Mouse (Mus musculus): Measurements from ENCODE around the gene Camk2d.

Gene Camk2d

GRCm38 (mm10) chr3:126746148-126746803, 150.2 kb downstream of the Camk2d start:
- CTCF ChIA-PET, result no interaction called here

- CTCF ChIA-PET, result no interaction called here
Measured at GRCm38 (mm10) chr3:126747628-126748027, 151.5 kb downstream of the Camk2d start.

- CTCF ChIA-PET, result no interaction called here
Measured at GRCm38 (mm10) chr3:126751377-126752098, 155.4 kb downstream of the Camk2d start.

GRCm38 (mm10) chr3:126752978-126753377, 156.9 kb downstream of the Camk2d start:
- CTCF ChIA-PET, result no interaction called here

GRCm38 (mm10) chr3:126758398-126758797, 162.3 kb downstream of the Camk2d start:
- CTCF ChIA-PET, result no interaction called here

GRCm38 (mm10) chr3:126760608-126761007, 164.5 kb downstream of the Camk2d start:
- CTCF ChIA-PET, result no interaction called here

GRCm38 (mm10) chr3:126764745-126765144, 168.6 kb downstream of the Camk2d start:
- CTCF ChIA-PET, result interaction anchor here (0.7 kb wide), 1 partner anchor 148 kb away, joined by 3 read pairs; no protein-coding TSS in a partner anchor

- CTCF ChIA-PET, result interaction anchor here (0.5 to 0.6 kb wide), 2 partner anchors 24 to 164 kb away, joined by 3 read pairs; no protein-coding TSS in a partner anchor
Measured at GRCm38 (mm10) chr3:126770056-126770455, 174.0 kb downstream of the Camk2d start.

GRCm38 (mm10) chr3:126771032-126771431, 174.9 kb downstream of the Camk2d start:
- CTCF ChIA-PET, result interaction anchor here (1.2 to 1.3 kb wide), 4 partner anchors 21 to 174 kb away, joined by 3 to 5 read pairs (median 4); no protein-coding TSS in a partner anchor

GRCm38 (mm10) chr3:126771541-126771940, 175.4 kb downstream of the Camk2d start:
- CTCF ChIA-PET, result interaction anchor here (1.2 to 1.3 kb wide), 4 partner anchors 21 to 174 kb away, joined by 3 to 5 read pairs (median 4); no protein-coding TSS in a partner anchor

- CTCF ChIA-PET, result no interaction called here
Measured at GRCm38 (mm10) chr3:126776001-126776400, 179.9 kb downstream of the Camk2d start.

GRCm38 (mm10) chr3:126777101-126777500, 181.0 kb downstream of the Camk2d start:
- CTCF ChIA-PET, result no interaction called here

GRCm38 (mm10) chr3:126777879-126778278, 181.8 kb downstream of the Camk2d start:
- CTCF ChIA-PET, result no interaction called here

- CTCF ChIA-PET, result interaction anchor here (0.6 kb wide), 1 partner anchor 180 kb away, joined by 16 read pairs; no protein-coding TSS in a partner anchor
Measured at GRCm38 (mm10) chr3:126780014-126780615, 184.0 kb downstream of the Camk2d start.

- CTCF ChIA-PET, result interaction anchor here (0.6 kb wide), 1 partner anchor 23 kb away, joined by 3 read pairs; no protein-coding TSS in a partner anchor
Measured at GRCm38 (mm10) chr3:126793035-126793964, 197.2 kb downstream of the Camk2d start.

GRCm38 (mm10) chr3:126795904-126796303, 199.8 kb downstream of the Camk2d start:
- CTCF ChIA-PET, result no interaction called here

- CTCF ChIA-PET, result no interaction called here
Measured at GRCm38 (mm10) chr3:126797025-126797424, 200.9 kb downstream of the Camk2d start.

GRCm38 (mm10) chr3:126797810-126798209, 201.7 kb downstream of the Camk2d start:
- CTCF ChIA-PET, result no interaction called here

GRCm38 (mm10) chr3:126802988-126803387, 206.9 kb downstream of the Camk2d start:
- CTCF ChIA-PET, result interaction anchor here (0.7 kb wide), 1 partner anchor 68 kb away, joined by 8 read pairs; no protein-coding TSS in a partner anchor

GRCm38 (mm10) chr3:126804968-126805367, 208.9 kb downstream of the Camk2d start:
- CTCF ChIA-PET, result no interaction called here

GRCm38 (mm10) chr3:126806145-126806544, 210.0 kb downstream of the Camk2d start:
- CTCF ChIA-PET, result no interaction called here
